Mouse (Mus musculus): ENCODE results near the gene Klk1b11. TPM values are rescaled to one million over a fixed set of nuclear protein-coding genes. Genes with fewer than 3 reads are reported as not detected.
"Not testable (repeated sequence)": the region's sequence is repeated elsewhere in the genome, so short reads cannot be mapped to it uniquely, and the experiment has no call there.

The Klk1b11 gene
- total RNA-seq (2021): not detected

DNA sequence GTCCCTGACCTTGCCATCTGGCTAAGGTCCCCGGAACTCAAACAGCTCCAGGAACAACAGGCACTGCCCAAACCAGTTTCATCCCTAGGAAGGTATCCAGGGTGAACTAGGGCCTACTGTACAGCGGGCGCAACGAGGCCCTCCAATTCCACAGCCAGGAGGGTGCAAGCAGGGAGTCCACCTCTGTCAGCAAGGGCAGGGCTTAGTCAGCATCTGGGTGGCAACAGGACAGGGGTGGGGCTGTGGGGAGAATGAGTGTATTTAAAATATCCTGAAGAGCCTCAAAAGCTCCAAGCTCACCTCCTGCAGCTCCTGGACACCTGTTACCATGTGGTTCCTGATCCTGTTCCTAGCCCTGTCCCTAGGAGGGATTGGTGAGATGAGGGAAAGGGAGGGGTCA is at the start of gene Klk1b11:
TSS of gene Klk1b11 (plus strand) at position 301 of the 400 bp plus-strand sequence.
- DNase-seq: not testable (repeated sequence)

- DNase-seq: no peak
Measured at GRCm38 (mm10) chr7:43950364-43950763, 45.3 kb upstream of the Klk1b11 start, which contains the start of gene Klk1b8. TSS of gene Klk1b8 (plus strand) at chr7:43950664.

- DNase-seq: no peak
Measured at GRCm38 (mm10) chr7:43952703-43953102, 43.0 kb upstream of the Klk1b11 start.

DNA sequence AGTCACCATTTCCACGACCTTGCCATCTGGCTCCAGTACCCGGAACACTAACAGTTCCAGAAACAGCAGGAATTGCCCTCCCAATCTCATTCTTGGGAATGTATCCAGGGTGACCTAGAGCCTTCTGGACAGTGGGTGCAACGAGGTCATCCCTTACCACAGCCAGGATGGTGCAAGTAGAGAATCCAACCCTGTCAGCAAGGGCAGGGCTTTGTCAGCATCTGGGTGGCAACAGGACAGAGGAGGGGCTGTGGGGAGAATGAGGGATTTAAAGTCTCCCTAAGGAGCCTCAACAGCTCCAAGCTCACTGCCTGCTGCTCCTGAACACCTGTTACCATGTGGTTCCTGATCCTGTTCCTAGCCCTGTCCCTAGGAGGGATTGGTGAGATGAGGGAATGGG is 29.2 kb upstream of the Klk1b11 start, which contains the start of gene Klk1b1:
TSS of gene Klk1b1 (plus strand) at position 301 of the 400 bp plus-strand sequence.
- no peak for DNase-seq

GRCm38 (mm10) chr7:43967058-43967457 is 28.6 kb upstream of the Klk1b11 start:
- no peak for DNase-seq

DNA sequence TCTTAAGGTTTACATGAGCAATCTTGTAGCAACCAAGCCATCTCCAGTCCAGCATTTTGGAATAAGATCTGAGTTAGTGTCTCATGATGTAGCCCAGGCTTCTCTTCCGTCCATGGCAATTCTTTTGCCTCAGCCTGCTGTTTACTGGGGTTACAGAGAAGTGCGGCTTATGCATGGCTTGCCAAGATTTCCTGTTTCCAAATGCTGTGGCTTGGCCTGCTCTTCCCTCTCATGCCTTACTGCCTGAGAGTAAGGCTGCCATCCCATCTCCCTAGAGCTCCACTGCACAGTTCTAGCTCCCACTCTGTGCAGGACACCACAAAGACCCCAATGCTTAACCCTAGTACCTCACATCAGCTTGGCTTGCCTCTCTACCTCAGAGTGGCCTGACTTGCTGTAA is 28.1 kb upstream of the Klk1b11 start:
- no peak for DNase-seq

DNA sequence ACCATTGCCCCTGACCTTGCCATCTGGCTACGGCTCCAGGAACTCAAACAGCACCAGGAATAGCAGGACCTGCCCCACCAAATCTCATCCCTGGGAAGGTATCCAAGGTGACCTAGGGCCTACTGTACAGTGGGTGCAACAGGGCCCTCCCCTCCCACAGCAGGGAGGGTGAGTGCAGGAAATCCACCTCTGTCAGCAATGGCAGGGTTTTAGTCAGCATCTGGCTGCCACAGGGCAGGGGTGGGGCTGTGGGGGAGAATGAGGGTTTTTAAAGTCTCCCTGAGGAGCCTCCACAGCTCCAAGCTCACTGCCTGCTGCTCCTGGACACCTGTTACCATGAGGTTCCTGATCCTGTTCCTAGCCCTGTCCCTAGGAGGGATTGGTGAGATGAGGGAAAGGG is 19.9 kb upstream of the Klk1b11 start, which contains the start of gene Klk1b9:
TSS of gene Klk1b9 (plus strand) at position 301 of the 400 bp plus-strand sequence.
- not testable (repeated sequence) for DNase-seq

DNA sequence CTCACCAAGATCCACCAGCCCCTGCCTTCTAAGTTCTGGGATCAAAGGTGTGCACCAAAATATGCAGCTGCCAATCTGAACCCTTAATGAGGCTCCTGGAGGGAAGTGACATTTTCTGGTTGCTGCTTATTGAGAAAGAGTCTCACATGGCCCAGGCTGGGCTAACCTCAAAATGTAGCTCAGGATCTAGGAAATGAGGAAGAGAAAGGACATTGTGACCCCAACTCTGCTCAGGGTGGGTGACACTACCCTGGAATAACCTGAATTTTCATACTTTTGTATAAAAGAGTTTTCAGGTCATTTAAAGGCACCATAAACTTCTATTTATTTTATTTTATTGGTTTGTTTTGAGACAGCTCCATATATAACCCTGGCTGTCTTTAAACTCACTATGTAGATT is 10.0 kb upstream of the Klk1b11 start:
- DNase-seq: no peak

DNA sequence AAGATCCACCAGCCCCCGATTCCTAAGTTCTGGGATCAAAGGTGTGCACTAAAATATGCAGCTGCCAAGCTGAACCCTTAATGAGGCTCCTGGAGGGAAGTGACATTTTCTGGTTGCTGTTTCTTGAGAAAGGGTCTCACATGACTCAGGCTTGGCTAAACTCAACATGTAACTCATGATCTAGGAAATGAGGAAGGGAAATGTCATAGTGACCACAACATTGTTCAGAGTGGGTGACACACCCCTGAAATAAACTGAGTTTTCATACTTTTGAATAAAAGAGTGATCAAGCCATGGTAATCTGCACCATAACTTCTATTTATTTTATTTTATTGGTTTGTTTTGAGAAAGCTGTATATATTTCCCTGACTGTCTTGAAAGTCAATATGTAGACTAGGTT is 856 bp upstream of the Klk1b11 start:
- not testable (repeated sequence) for DNase-seq

DNA sequence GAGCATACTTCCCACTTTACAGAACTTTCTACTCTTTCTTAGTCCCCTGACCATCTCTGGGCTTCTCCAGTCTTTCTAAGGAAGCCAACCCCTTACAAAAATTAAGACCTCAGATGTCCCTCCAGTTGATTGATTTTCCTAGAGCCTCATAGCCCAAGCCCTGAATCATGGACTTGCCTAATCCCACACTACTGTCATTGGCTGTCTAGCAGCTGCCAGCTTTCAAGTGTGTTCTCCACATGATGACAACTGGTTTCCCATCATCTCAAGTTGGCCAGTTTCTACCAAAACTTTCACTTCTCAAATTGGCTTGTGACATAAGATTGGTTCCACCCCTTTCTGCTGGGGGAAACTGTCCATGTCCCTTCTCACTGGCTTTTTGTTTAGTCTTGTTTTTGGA is 9.2 kb downstream of the Klk1b11 start:
- DNase-seq: no peak

- DNase-seq: not testable (repeated sequence)
Measured at GRCm38 (mm10) chr7:44011868-44012267, 16.2 kb downstream of the Klk1b11 start, which contains the start of gene Klk1b26. TSS of gene Klk1b26 (plus strand) at chr7:44012168.

DNA sequence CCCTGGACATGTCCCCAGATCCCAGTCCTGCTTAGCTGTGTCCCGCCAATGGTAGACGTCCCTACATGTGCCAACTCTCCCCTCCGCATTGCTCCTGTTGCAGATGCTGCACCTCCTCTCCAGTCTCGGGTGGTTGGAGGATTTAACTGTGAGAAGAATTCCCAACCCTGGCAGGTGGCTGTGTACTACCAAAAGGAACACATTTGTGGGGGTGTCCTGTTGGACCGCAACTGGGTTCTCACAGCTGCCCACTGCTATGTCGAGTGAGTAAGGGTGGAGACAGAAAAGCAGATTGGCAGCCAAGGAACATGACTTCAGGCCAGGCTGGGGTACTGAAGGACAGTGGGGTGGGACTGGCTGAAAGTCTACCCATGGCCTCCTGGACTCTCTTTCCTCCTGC is 19.0 kb downstream of the Klk1b11 start:
- DNase-seq: not testable (repeated sequence)

- no peak for DNase-seq
Measured at GRCm38 (mm10) chr7:44015071-44015470, 19.4 kb downstream of the Klk1b11 start.

Other genes with a start within 250 kb of the Klk1b11 start
- gene Klk12, start 227.0 kb upstream of the Klk1b11 start, total RNA-seq (2021): not detected
- not detected for gene Klk11, start 221.3 kb upstream of the Klk1b11 start, total RNA-seq (2021)
- gene Klk10, start 214.8 kb upstream of the Klk1b11 start, total RNA-seq (2021): not detected
- not detected for gene Klk9, start 204.0 kb upstream of the Klk1b11 start, total RNA-seq (2021)
- gene Klk8, start 198.3 kb upstream of the Klk1b11 start, total RNA-seq (2021): 10 to 100 TPM; 10.6 to 17.4 TPM
- gene Klk7, start 184.6 kb upstream of the Klk1b11 start, total RNA-seq (2021): not detected
- gene Klk6, start 171.4 kb upstream of the Klk1b11 start, total RNA-seq (2021): not detected
- not detected for gene Klk5, start 153.9 kb upstream of the Klk1b11 start, total RNA-seq (2021)
- gene Klk4, start 114.7 kb upstream of the Klk1b11 start, total RNA-seq (2021): not detected
- gene Klk15, start 62.1 kb upstream of the Klk1b11 start, total RNA-seq (2021): not detected
- not detected for gene Klk1b8, start 45.2 kb upstream of the Klk1b11 start, total RNA-seq (2021)
- not detected for gene Klk1b1, start 29.1 kb upstream of the Klk1b11 start, total RNA-seq (2021)
- not detected for gene Klk1b9, start 19.8 kb upstream of the Klk1b11 start, total RNA-seq (2021)
- gene Klk1b26, start 16.3 kb downstream of the Klk1b11 start, total RNA-seq (2021): not detected
- not detected for gene Klk1b27, start 56.4 kb downstream of the Klk1b11 start, total RNA-seq (2021)
- not detected for gene Klk1b21, start 106.5 kb downstream of the Klk1b11 start, total RNA-seq (2021)
- not detected for gene Klk1b22, start 116.8 kb downstream of the Klk1b11 start, total RNA-seq (2021)
- not detected for gene Klk1b16, start 140.9 kb downstream of the Klk1b11 start, total RNA-seq (2021)
- gene Klk1b24, start 192.4 kb downstream of the Klk1b11 start, total RNA-seq (2021): not detected
- not detected for gene Klk1b3, start 202.3 kb downstream of the Klk1b11 start, total RNA-seq (2021)
- not detected for gene Klk1b4, start 211.6 kb downstream of the Klk1b11 start, total RNA-seq (2021)
- gene Klk1b5, start 220.1 kb downstream of the Klk1b11 start, total RNA-seq (2021): not detected
- not detected for gene Klk1, start 229.5 kb downstream of the Klk1b11 start, total RNA-seq (2021)
- gene Gm36864, start 240.3 kb downstream of the Klk1b11 start, total RNA-seq (2021): not detected

All from heart, postnatal 4 days (tissue).